Mouse (Mus musculus) macrophage (primary cell): ENCODE data around the gene Cdh12. TPM values are rescaled to one million over a fixed set of nuclear protein-coding genes. Genes with fewer than 3 reads are reported as not detected.
"Not testable (repeated sequence)": the region's sequence is repeated elsewhere in the genome, so short reads cannot be mapped to it uniquely, and the experiment has no call there.

Experiments
- H3K27ac ChIP-seq: fragments of 350-480 bp; formaldehyde crosslinking; 2 replicates; pipeline ENCODE4 v1.9.0; 2021
- H3K36me3 ChIP-seq: fragments of 350-480 bp; formaldehyde crosslinking; 2 replicates; pipeline ENCODE4 v1.9.0; 2021; ENCODE audit errors: inconsistent target
- H3K4me3 ChIP-seq: fragments of 350-480 bp; formaldehyde crosslinking; 2 replicates; pipeline ENCODE4 v1.9.0; 2021; ENCODE audit errors: inconsistent target
- H3K79me2 ChIP-seq: fragments of 350-480 bp; formaldehyde crosslinking; 2 replicates; pipeline ENCODE4 v1.9.0; 2021; ENCODE audit errors: inconsistent target
- whole genome bisulfite sequencing: methylation state at CpG from one replicate; pipeline ENCODE4 v1.1.7; 2026; ENCODE audit warnings: inconsistent platforms; ENCODE audit not compliant: missing documents; 5-methylcytosine and 5-hydroxymethylcytosine counted together
- polyA plus RNA-seq: library from polyadenylated mRNA; stranded (reverse); fragments of 250-400 nt; gene quantifications from 3 replicates; pipeline ENCODE4 v1.2.4, GENCODE M21; 2018; ENCODE audit warnings: inconsistent platforms

The Cdh12 gene
- polyA plus RNA-seq, 1 experiment from 2014 or later: not detected

DNA sequence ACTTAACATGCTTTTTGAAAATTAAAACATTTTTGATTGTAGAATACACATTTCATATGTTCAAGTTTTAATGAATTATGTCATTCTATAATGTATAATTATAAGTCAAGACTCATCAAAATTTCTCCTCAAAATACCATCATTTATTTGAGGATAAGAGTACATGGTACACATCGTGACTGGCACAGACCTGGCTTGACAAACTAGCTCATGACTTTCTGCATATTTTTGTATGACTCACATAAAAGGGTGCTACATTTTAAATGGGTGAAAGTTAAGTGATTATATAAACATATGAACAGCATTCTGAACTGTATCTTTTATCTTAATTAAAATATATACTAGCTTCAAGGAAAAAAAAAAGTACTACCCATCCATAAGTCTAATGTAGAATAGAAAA, 643.8 kb downstream of the Cdh12 start:
- Histone ChIP-seq H3K27ac (no peak overlapping the region), H3K79me2 (no peaks in the 10 kb centered on the region), H3K36me3 (no peaks in the 10 kb centered on the region), H3K4me3 (no peak overlapping the region)
- 100% methylated on average over 1 of the region's 1 CpGs for WGBS

DNA sequence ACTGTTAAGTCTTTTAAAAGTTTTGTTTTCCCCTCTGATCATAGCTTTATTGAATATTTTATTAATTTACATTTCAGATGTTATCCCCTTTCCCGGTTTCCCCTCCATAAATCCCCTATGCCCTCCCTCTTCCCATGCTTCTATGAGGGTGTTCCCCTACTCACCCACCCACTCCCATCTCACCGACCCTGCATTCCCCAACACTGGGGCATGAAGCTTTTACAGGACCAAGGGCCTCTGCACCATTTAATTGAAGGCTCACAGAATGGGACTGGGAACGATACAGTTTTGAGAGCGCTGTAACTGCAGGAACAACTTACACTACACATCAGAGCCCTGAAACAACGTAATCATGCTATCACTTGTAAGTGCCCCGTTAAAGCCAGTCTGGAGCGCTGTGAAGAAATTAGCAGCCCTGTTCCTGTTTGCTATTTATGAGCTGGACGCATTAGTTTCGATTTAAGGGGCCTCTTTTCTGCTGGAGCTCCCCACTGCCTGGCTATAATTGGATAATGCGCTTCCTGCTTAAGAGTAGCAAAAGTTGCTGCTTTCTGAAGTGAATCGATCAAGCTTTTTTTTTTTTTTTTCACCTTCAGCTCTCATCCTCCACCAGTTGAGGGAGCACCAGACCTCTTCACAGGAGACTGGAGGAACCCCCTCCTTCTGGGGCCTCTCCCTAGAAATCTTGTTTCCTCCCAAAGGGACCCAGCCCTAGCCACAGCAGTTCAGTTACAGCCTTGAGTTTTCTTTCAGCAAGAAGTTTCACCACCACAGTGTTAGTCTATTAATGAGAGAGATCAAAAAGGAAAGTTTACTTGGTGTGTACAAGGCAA, 660.2 kb downstream of the Cdh12 start:
- Histone ChIP-seq H3K79me2 (no peaks in the 10 kb centered on the region), H3K27ac (no peak overlapping the region), H3K36me3 (no peaks in the 10 kb centered on the region), H3K4me3 (no peak overlapping the region)
- WGBS: 12% methylated on average over 11 of the region's 11 CpGs

DNA sequence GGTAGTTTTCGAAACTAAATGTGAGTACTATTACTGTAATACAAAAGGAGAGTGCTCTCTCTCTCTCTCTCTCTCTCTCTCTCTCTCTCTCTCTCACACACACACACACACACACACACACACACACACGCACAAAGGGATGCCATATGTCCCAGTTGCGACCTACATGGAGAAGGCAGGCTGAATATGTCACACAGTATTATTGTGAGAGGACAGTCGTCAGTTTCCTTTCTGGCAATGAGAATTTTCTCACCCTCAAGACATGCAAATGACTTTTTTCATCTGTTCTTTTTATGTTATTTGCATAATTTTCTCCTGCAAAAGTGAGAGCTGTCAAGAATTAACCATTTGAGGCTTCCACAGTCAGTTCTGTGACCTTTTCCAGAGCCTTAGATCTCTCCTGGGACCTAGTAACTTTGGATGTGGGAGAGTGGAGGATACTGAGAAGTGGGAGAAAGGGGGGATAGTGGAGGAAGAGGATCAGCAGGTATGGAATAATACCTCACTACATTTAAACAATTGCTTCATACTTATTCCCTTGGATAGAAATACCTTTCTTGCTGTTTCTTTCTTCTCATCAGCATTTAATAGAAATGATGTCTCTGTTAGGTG, 660.9 kb downstream of the Cdh12 start:
- Histone ChIP-seq H3K79me2 (no peaks in the 10 kb centered on the region), H3K4me3 (no peak overlapping the region), H3K27ac (no peak overlapping the region), H3K36me3 (no peaks in the 10 kb centered on the region)
- 67% methylated on average over 3 of the region's 4 CpGs for WGBS

DNA sequence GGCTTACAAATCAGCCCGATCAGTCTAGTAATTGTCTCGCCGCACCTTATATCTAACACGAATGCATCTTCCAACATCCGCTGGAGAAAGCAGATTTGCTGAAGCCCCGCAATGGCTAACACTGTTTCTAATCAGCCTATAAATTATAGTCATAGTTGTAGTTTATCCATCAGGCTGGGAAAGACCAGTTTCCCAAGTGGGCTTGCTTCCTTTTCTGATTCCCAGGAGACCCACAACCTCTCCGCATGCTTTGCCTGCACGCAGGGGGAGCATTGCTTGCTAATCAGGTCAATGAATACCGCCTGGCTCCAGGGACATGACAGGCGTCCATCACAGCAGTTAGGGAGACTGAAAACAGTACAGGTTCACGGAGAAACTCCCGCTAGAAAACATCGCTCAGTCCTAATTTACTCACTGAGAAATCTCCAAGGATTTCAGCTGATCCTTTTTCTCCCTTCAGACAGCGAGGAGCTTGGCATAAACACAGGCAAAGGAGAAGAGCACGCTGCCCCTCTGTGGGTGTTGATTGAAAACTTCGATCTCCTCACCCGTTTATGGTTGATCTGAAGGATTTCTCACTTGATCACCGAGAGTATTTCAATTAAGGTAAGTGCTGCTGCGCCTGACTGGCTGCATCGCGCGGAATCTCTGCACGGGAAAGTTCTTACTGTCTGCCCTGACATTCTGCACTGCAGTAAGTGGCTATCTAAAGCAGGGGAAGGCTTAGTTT, 662.0 kb downstream of the Cdh12 start:
- 26% methylated on average over 23 of the region's 23 CpGs for WGBS

DNA sequence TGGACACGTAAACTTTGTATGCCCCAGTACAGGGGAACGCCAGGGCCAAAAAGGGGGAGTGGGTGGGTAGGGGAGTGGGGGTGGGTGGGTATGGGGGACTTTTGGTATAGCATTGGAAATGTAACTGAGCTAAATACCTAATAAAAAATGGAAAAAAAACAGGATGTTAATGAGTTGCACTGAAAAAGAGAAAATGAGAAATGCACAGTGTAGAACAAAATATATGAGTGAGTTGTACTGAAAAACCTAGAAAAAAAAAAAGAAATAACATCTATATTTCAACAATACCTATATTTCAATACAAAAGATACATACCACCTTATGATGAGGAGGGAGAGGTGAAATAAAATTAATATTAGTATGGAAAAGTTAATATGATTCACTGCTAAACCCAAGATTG, 665.7 kb downstream of the Cdh12 start:
- not testable (repeated sequence) for H3K4me3 ChIP-seq, H3K79me2 ChIP-seq, H3K36me3 ChIP-seq, H3K27ac ChIP-seq
- WGBS: no CpG with 5 or more reads among the region's 2 CpGs

More for the DNA sequence above, 662.0 kb downstream of the Cdh12 start:
- Histone ChIP-seq H3K4me3 (no peak overlapping the region), H3K36me3 (no peaks in the 10 kb centered on the region), H3K27ac (no peak overlapping the region), H3K79me2 (no peaks in the 10 kb centered on the region)

DNA sequence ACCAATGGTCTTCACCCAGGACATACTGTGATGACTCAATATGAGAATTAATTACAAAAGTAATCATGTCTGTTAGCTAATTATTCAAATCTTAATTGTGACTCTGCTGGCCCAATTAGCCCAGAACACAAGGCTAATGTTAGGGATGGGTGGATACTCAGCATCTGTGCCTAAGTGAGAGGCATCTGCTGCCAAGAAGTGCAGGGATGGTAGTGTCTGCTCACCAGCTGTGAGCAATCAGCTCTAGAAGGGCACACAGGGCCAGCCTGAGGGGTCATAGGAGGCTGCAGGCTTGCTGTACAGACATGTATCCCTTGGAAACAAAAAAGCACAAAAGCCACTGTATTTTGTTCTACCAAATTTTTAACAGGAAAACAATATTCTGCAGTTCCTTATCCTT, 681.6 kb downstream of the Cdh12 start:
- Histone ChIP-seq H3K4me3 (no peak overlapping the region), H3K27ac (no peak overlapping the region), H3K36me3 (no peaks in the 10 kb centered on the region), H3K79me2 (no peaks in the 10 kb centered on the region)

DNA sequence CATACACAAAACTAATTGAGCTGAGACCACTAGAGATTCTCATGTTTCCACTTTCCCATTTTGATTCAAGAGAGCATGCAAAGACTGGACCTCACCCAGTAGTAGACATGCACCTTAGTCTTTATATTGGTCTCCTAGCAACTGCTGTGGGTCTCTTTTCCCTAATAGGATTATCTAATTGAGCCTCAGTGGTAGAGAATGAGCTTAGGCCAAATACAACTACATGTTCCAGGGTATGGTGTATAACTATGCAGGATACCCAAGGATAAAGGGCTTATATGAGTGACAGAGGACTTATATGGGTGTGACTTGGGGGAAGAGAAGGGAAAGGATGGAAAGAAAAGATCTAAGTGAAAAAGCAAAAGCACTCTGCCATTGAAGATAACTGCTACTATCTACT, 683.9 kb downstream of the Cdh12 start:
- no peak overlapping the region for H3K4me3 ChIP-seq
- H3K79me2 ChIP-seq: no peaks in the 10 kb centered on the region
- no peaks in the 10 kb centered on the region for H3K36me3 ChIP-seq
- H3K27ac ChIP-seq: no peak overlapping the region

DNA sequence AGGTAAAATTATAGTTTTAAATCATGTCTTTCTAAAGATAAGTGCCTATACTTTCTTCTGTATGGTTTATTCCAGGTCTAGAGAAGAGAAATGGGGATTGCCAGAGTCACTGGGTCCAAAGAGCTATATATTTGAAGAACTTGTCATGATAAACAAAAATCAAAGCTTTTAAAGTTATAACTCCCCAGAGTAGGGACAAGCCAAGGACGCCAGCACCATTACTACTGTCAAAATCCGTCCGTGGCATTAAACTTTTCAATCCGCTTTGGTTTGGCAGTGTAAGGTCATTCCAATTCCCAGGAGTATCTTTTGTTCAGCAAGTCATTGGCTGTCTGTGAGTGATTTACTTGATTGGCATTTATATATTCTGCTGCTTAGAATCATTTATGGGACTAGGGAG, 697.8 kb downstream of the Cdh12 start:
- H3K4me3 ChIP-seq: no peak overlapping the region
- H3K27ac ChIP-seq: no peak overlapping the region
- H3K36me3 ChIP-seq: no peaks in the 10 kb centered on the region
- H3K79me2 ChIP-seq: no peaks in the 10 kb centered on the region
- 87% methylated on average over 4 of the region's 4 CpGs for WGBS

DNA sequence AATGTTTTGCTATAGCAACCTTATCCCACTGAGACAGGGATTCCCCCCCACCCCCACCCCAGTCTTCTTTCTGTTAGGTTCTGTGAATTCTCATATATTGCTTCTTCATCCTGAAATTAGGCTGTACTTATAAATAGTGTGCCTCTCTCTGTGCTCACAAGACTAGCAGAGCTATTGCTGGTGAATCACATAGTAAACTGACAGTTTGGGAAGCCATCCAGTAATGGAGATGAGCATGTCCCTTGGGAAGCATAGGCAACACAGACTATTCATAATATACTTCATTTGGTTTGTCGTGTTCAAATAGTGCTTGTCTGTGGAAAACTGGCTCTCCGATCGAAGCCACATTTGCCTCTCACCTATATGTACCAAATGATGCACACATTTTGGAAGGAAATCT, 704.5 kb downstream of the Cdh12 start:
- H3K4me3 ChIP-seq: no peak overlapping the region
- no peaks in the 10 kb centered on the region for H3K36me3 ChIP-seq
- H3K27ac ChIP-seq: no peak overlapping the region
- WGBS: 100% methylated on average over 3 of the region's 3 CpGs
- H3K79me2 ChIP-seq: no peaks in the 10 kb centered on the region

DNA sequence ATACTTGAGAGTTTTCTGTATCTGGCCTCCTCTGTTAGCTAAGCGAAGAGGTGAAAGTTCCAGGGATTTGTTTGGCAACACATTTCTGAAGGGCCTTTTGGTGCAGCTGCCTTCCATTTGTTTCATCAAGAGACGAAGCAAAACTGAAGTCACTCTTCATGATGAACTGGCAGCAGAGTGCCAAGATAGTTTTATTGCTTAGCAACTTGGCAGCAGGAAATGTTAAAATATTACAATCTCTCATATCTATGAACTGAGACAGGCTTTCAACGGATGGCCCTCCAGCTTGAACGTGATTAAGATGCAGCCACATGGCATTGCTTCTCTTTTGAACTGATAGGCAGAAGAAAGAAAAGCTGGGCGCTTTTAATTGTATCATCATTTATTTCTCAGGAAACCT, 730.7 kb downstream of the Cdh12 start:
- H3K79me2 ChIP-seq: no peaks in the 10 kb centered on the region
- no peak overlapping the region for H3K27ac ChIP-seq
- no peak overlapping the region for H3K4me3 ChIP-seq
- 76% methylated on average over 5 of the region's 5 CpGs for WGBS
- H3K36me3 ChIP-seq: no peaks in the 10 kb centered on the region

DNA sequence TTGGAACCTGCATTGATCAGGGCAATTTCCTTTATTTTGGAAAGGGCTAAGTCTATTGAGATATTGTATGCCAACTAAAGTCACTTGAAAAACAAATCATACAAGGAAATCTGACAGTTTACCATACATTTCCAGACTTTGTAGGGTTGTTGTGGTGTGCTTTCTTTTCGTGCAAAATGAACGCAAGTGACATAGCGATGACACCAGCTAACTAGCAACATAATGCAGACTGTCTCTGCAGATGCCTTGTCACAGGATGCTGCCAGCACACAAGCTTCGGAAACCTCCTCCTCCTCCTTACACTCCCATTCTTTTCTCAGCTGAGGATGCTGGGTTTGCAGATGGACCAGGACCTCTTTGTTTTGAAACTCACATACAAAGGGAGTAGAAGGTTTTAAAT, 731.1 kb downstream of the Cdh12 start:
- no peaks in the 10 kb centered on the region for H3K79me2 ChIP-seq
- H3K4me3 ChIP-seq: no peak overlapping the region
- 77% methylated on average over 4 of the region's 4 CpGs for WGBS
- no peak overlapping the region for H3K27ac ChIP-seq
- no peaks in the 10 kb centered on the region for H3K36me3 ChIP-seq

DNA sequence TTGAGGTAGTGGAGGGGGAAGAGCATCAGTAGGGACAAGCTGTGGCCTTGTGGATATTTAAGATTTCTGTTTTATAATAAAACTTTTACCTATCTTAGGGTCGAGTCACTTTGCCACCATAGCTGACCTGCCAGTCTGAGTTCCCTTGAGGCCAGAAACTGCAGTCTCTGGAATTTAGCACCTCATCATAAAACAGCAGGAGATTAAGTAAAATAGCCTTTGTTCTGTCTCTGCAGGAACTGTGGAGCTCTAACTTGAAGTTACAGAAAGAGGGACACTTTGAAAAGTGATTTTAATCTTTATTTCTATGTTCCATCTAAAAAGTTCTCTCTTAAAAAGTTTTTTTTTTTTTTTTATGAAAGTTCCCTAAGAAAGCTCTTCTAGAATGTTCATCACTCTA, 736.7 kb downstream of the Cdh12 start:
- Histone ChIP-seq H3K79me2 (no peaks in the 10 kb centered on the region), H3K27ac (no peak overlapping the region), H3K36me3 (no peaks in the 10 kb centered on the region), H3K4me3 (no peak overlapping the region)
- WGBS: 40% methylated on average over 1 of the region's 1 CpGs

DNA sequence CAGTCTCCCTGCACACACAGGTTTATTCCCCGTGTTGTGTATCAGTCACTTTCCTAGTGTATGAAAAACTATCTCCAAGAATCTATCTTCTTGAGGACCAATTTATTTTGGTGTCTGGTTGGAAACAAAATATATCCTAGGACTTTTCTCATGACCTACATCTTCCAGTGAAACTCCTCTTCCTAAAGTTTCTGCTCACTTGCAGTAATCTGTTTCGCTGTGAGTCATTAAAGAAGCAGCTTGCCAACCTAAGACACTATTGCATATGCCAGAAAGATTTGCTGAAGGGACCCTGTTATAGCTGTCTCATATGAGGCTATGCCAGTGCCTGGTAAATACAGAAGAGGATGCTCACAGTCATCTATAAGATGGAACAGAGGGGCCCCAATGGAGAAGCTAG, 761.0 kb downstream of the Cdh12 start:
- not testable (repeated sequence) for H3K36me3 ChIP-seq, H3K27ac ChIP-seq, H3K79me2 ChIP-seq, H3K4me3 ChIP-seq
- 80% methylated on average over 2 of the region's 2 CpGs for WGBS

DNA sequence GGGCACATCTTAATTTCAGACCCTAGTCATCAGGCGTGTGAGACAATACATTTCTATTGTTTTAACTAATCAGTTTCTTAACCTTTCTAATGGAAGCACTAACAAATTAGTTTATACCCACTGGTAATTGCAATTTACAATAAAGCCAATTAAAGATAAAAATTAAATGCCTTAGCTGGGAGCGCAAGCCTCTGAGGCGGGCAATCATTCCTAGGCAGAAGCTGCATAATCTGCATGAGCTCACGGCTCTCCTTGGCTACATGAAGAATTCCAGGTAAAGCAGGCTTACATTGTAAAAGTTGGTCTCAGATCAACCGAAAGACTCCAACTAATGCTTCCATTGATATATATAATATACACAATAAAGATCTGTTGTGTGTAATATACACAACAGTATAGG, 773.9 kb downstream of the Cdh12 start:
- WGBS: 88% methylated on average over 5 of the region's 5 CpGs
- H3K4me3 ChIP-seq: no peak overlapping the region
- H3K27ac ChIP-seq: no peak overlapping the region
- H3K79me2 ChIP-seq: no peaks in the 10 kb centered on the region
- H3K36me3 ChIP-seq: no peaks in the 10 kb centered on the region

DNA sequence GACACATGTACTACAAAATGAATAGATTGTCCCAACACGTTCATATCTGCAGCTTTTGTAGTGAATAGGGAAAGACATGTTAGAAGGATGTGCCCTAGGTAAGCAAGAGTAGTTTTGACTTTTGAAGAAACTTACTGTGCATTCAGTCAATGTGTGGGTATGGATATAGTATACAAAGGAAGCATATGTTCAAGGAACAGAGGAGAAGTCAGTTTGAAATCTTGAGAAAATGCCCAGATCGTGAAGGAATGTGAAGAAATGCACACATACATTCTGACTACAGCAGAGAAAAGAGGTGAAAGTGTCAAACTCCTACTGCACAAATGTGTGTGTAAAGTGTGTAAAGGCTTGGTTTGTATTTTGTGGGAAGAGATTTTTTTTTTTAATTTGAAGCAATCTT, 812.3 kb downstream of the Cdh12 start:
- Histone ChIP-seq H3K27ac (no peak overlapping the region), H3K36me3 (no peaks in the 10 kb centered on the region), H3K4me3 (no peak overlapping the region), H3K79me2 (no peaks in the 10 kb centered on the region)
- 87% methylated on average over 2 of the region's 2 CpGs for WGBS
